Mouse (Mus musculus): Measurements from ENCODE around the gene Trmt2b. TPM values are rescaled to one million over a fixed set of nuclear protein-coding genes. Genes with fewer than 3 reads are reported as not detected.
"Not testable (repeated sequence)": the region's sequence is repeated elsewhere in the genome, so short reads cannot be mapped to it uniquely, and the experiment has no call there.

Gene Trmt2b
- polyA plus RNA-seq, 1 experiment from 2014 or later: 9.0 TPM

GRCm38 (mm10) chrX:134211151-134211642 lies 65.6 kb downstream of the Trmt2b start:
- no peak for ATAC-seq (ENCODE audit: low FRiP score, low read depth)
- peaks cover 5% of the 10 kb centered on the region; the same call in 1 of the 2 replicates for H3K27me3 ChIP-seq
- WGBS: 74% methylated on average over 7 of the region's 7 CpGs

DNA sequence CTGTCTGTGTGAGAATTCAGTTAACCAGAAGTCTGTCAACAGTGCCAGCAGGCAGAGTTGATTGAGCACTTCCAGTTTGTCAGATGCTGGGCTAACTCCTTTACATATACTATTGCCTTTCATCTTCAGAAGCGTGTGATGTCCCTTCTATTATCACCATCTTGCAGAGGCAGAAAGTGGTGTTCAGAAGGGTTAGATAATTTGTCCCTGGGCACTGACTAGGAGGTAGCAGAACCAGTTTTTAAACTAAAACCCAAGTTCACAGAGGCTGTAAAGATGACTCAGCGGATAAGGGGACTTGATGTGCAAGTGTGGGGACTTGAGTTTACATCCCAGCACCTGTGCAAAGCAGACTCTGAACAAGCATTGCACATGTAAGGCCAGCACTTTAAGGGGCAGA lies 68.3 kb downstream of the Trmt2b start:
- Histone ChIP-seq H3K9ac (replicated peaks) (no peak overlapping the region), H3K27ac (replicated peaks) (no peak overlapping the region), H3K4me3 (no peak overlapping the region), H3K9me3 (no peaks in the 10 kb centered on the region), H3K4me2 (replicated peaks) (no peak overlapping the region), H3K36me3 (no peaks in the 10 kb centered on the region), H3K4me1 (no peaks in the 10 kb centered on the region), H3K27me3 (peaks cover 5% of the 10 kb centered on the region; the same call in 1 of the 2 replicates)
- WGBS: 85% methylated on average over 2 of the region's 2 CpGs
- no peak for ATAC-seq (ENCODE audit: low FRiP score, low read depth)

More at GRCm38 (mm10) chrX:134211151-134211642, 65.6 kb downstream of the Trmt2b start:
- Histone ChIP-seq H3K4me3 (no peak overlapping the region), H3K36me3 (no peaks in the 10 kb centered on the region), H3K4me2 (replicated peaks) (no peak overlapping the region), H3K27ac (replicated peaks) (no peak overlapping the region), H3K4me1 (no peaks in the 10 kb centered on the region), H3K9me3 (no peaks in the 10 kb centered on the region), H3K9ac (replicated peaks) (no peak overlapping the region)

GRCm38 (mm10) chrX:134187201-134187600 lies 89.6 kb downstream of the Trmt2b start, which contains the start of gene Arl13a:
Gene Arl13a, plus strand, starts transcription at chrX:134187501.
- not testable (repeated sequence) for H3K27ac ChIP-seq (replicated peaks); H3K27me3 ChIP-seq; H3K4me3 ChIP-seq; H3K9me3 ChIP-seq; H3K4me2 ChIP-seq (replicated peaks); H3K4me1 ChIP-seq; H3K36me3 ChIP-seq; ATAC-seq (ENCODE audit: low FRiP score, low read depth); H3K9ac ChIP-seq (replicated peaks)
- 88% methylated on average over 9 of the region's 9 CpGs for WGBS

DNA sequence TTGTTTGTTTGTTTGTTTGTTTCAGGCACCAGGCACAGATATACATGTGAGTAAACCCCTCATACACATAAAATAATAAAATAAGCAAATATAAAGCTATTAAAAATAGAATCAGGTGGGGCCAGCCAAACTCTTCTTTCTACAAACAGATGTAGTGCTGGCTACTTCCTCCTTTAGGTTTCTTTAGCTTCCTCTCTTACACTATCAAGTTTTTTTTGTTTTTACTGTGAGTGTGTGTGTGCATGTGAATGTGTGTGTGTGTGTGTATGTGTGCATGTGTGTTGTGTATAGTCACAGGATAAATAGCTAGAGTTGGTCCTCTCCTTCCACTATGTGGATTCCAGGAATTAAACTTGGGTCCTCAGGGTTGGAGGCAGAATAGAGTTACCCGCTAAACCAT lies 102.1 kb downstream of the Trmt2b start:
- 78% methylated on average over 1 of the region's 1 CpGs for WGBS
- no peak for ATAC-seq (ENCODE audit: low FRiP score, low read depth)
- Histone ChIP-seq H3K4me1 (no peaks in the 10 kb centered on the region), H3K27me3 (no peaks in the 10 kb centered on the region), H3K36me3 (no peaks in the 10 kb centered on the region), H3K27ac (replicated peaks) (no peak overlapping the region), H3K9ac (replicated peaks) (no peak overlapping the region), H3K4me2 (replicated peaks) (no peak overlapping the region), H3K9me3 (no peaks in the 10 kb centered on the region), H3K4me3 (no peak overlapping the region)

Other genes with a start within 250 kb of the Trmt2b start
- gene Cstf2, start 217.8 kb downstream of the Trmt2b start, polyA plus RNA-seq (2016; fragmentation: Nextera tagmentation; extraction: Ambion mirVana): 66.6 and 68.0 TPM in 2 replicates
- gene Xkrx, start 114.9 kb downstream of the Trmt2b start, polyA plus RNA-seq (2016; fragmentation: Nextera tagmentation; extraction: Ambion mirVana): 0.06 TPM in 1 of 2 replicates, not detected in the other
- not detected in 2 replicates for gene Arl13a, start 89.5 kb downstream of the Trmt2b start, polyA plus RNA-seq (2016; fragmentation: Nextera tagmentation; extraction: Ambion mirVana)
- 0.10 TPM in 1 of 2 replicates, not detected in the other for gene Nox1, start 55.0 kb downstream of the Trmt2b start, polyA plus RNA-seq (2016; fragmentation: Nextera tagmentation; extraction: Ambion mirVana)
- 40.4 and 45.7 TPM in 2 replicates for gene Tmem35a, start 18.2 kb upstream of the Trmt2b start, polyA plus RNA-seq (2016; fragmentation: Nextera tagmentation; extraction: Ambion mirVana)
- 21.7 and 25.0 TPM in 2 replicates for gene Cenpi, start 31.1 kb upstream of the Trmt2b start, polyA plus RNA-seq (2016; fragmentation: Nextera tagmentation; extraction: Ambion mirVana)
- gene Drp2, start 127.6 kb upstream of the Trmt2b start, polyA plus RNA-seq (2016; fragmentation: Nextera tagmentation; extraction: Ambion mirVana): 13.9 and 16.4 TPM in 2 replicates
- gene Taf7l, start 199.5 kb upstream of the Trmt2b start, polyA plus RNA-seq (2016; fragmentation: Nextera tagmentation; extraction: Ambion mirVana): not detected in 2 replicates

Measured in midbrain, embryonic 12.5 days (tissue).